Mouse (Mus musculus): ENCODE measurements at regions not wholly inside any gene's neighbourhood (a gene's known extent, or its start where the extent isn't known, plus 50 kb on each side); places are given as distances from the start of the nearest gene placed in this dataset.

- peak; percentile 51 for DNase-seq (ENCODE audit: low spot score)
These were observed 635.2 kb downstream of the Gm597 start for GRCm38 (mm10) chr1:28144824-28145223.

GRCm38 (mm10) chr1:28102021-28102526 lies 678.0 kb downstream of the Gm597 start:
- no peak for DNase-seq (ENCODE audit: low spot score)

- no peak for DNase-seq (ENCODE audit: low spot score)
These were observed 695.6 kb downstream of the Gm597 start for GRCm38 (mm10) chr1:28084456-28084855.

- peak; percentile 36 for DNase-seq (ENCODE audit: low spot score)
These were observed 726.1 kb downstream of the Gm597 start for GRCm38 (mm10) chr1:28053980-28054379.

GRCm38 (mm10) chr1:28047964-28048363 lies 732.1 kb downstream of the Gm597 start:
- no peak for DNase-seq (ENCODE audit: low spot score)

GRCm38 (mm10) chr1:28047379-28047778 lies 732.7 kb downstream of the Gm597 start:
- DNase-seq (ENCODE audit: low spot score) = no peak

- no peak for DNase-seq (ENCODE audit: low spot score)
These were observed 734.4 kb downstream of the Gm597 start for GRCm38 (mm10) chr1:28045695-28046094.

- DNase-seq (ENCODE audit: low spot score) = no peak
These were observed 754.3 kb downstream of the Gm597 start for GRCm38 (mm10) chr1:28025720-28026119.

- no peak for DNase-seq (ENCODE audit: low spot score)
These were observed 781.6 kb downstream of the Gm597 start for GRCm38 (mm10) chr1:27998434-27998833.

- no peak for DNase-seq (ENCODE audit: low spot score)
These were observed 816.7 kb downstream of the Gm597 start for GRCm38 (mm10) chr1:27963369-27963768.
